ENCODE assay signal across 12 mouse cellular contexts in genomic region chr1:165585389-165586104, GRCm38 (mm10). TPM values are rescaled to one million over a fixed set of nuclear protein-coding genes. Genes with fewer than 3 reads are reported as not detected.
DNase-seq lines count a peak whose midpoint lies in the region; ATAC-seq lines count a peak whose summit lies in the region.
"Had no signal": no experiment of that assay in that cellular context is flagged by ENCODE, and none has a peak within 500 bp of the region (broad histone marks: within the 10 kb centered on the region; RNA-seq: fewer than 3 reads in every experiment).

No protein-coding gene starts in this region.

- WGBS in hindbrain, embryonic 13.5 days = 74% methylated on average over 14 of the region's 14 CpGs
- WGBS in hindbrain, embryonic 16.5 days = 73% methylated on average over 14 of the region's 14 CpGs
- 51% methylated on average over 14 of the region's 14 CpGs for WGBS in heart, embryonic 11.5 days (ENCODE audit: insufficient replicate concordance)
- WGBS in stomach, embryonic 16.5 days = 60% methylated on average over 14 of the region's 14 CpGs

- H3K27ac ChIP-seq in hindbrain, embryonic 13.5 days = peak overlapping the region; percentile 18; the same call in 1 of the 2 replicates
- no peak overlapping the region for H3K27ac ChIP-seq in hindbrain, embryonic 16.5 days (ENCODE audit: low read depth, low read length)
- H3K27ac ChIP-seq in heart, embryonic 11.5 days (ENCODE audit: low read depth, low read length) = peak overlapping the region; percentile 73
- H3K27ac ChIP-seq in stomach, embryonic 16.5 days (ENCODE audit: low read length) = peak overlapping the region; percentile 56

- H3K4me2 ChIP-seq in hindbrain, embryonic 13.5 days = no peak overlapping the region
- no peak overlapping the region for H3K4me2 ChIP-seq in hindbrain, embryonic 16.5 days (ENCODE audit: low read length)
- H3K4me2 ChIP-seq in heart, embryonic 11.5 days = peak overlapping the region; percentile 22; the same call in 1 of the 2 replicates
- no peak overlapping the region for H3K4me2 ChIP-seq in stomach, embryonic 16.5 days (ENCODE audit: low read depth, low read length)

- H3K36me3 ChIP-seq in hindbrain, embryonic 13.5 days = 0 out of 2 replicates have a peak, but pooled peaks cover under 1% of the 10 kb centered on the region
- H3K36me3 ChIP-seq in hindbrain, embryonic 16.5 days (ENCODE audit: control insufficient read depth, insufficient read depth, low read length) = 0 out of 2 replicates have a peak, but pooled peaks cover 2% of the 10 kb centered on the region
- H3K36me3 ChIP-seq in heart, embryonic 11.5 days (ENCODE audit: control insufficient read depth, insufficient read depth, low read length) = no peaks in the 10 kb centered on the region
- no peaks in the 10 kb centered on the region for H3K36me3 ChIP-seq in stomach, embryonic 16.5 days (ENCODE audit: control insufficient read depth, insufficient read depth, low read length)

- peaks cover 4% of the 10 kb centered on the region; the same call in 1 of the 2 replicates for H3K4me1 ChIP-seq in hindbrain, embryonic 13.5 days (replicated peaks)
- H3K4me1 ChIP-seq in hindbrain, embryonic 16.5 days (ENCODE audit: control insufficient read depth, insufficient read depth, low read depth, low read length) = peaks cover 5% of the 10 kb centered on the region
- H3K4me1 ChIP-seq in heart, embryonic 11.5 days (ENCODE audit: control insufficient read depth, insufficient read depth, low read length) = peaks cover 22% of the 10 kb centered on the region
- peaks cover 28% of the 10 kb centered on the region for H3K4me1 ChIP-seq in stomach, embryonic 16.5 days (ENCODE audit: control insufficient read depth, insufficient read depth, low read length)

- no peak overlapping the region for H3K4me3 ChIP-seq in hindbrain, embryonic 13.5 days
- H3K4me3 ChIP-seq in hindbrain, embryonic 16.5 days (ENCODE audit: low read length) = no peak overlapping the region
- no peak overlapping the region for H3K4me3 ChIP-seq in heart, embryonic 11.5 days (ENCODE audit: low read depth, low read length)
- H3K4me3 ChIP-seq in stomach, embryonic 16.5 days (replicated peaks; ENCODE audit: low read length) = no peak overlapping the region
- H3K4me3 ChIP-seq: megakaryocyte, embryonic 14.5 days had no signal

- no peaks in the 10 kb centered on the region for H3K27me3 ChIP-seq in hindbrain, embryonic 13.5 days
- H3K27me3 ChIP-seq in hindbrain, embryonic 16.5 days (replicated peaks; ENCODE audit: control insufficient read depth, insufficient read depth, low read length) = no peaks in the 10 kb centered on the region
- no peaks in the 10 kb centered on the region for H3K27me3 ChIP-seq in heart, embryonic 11.5 days (ENCODE audit: control insufficient read depth, insufficient read depth, low read length)
- no peaks in the 10 kb centered on the region for H3K27me3 ChIP-seq in stomach, embryonic 16.5 days (ENCODE audit: control insufficient read depth, insufficient read depth, low read length)

- no peaks in the 10 kb centered on the region for H3K9me3 ChIP-seq in hindbrain, embryonic 13.5 days
- H3K9me3 ChIP-seq in hindbrain, embryonic 16.5 days (ENCODE audit: control insufficient read depth, low read length) = no peaks in the 10 kb centered on the region
- no peaks in the 10 kb centered on the region for H3K9me3 ChIP-seq in heart, embryonic 11.5 days (replicated peaks; ENCODE audit: control insufficient read depth, low read length)
- H3K9me3 ChIP-seq in stomach, embryonic 16.5 days (replicated peaks; ENCODE audit: control insufficient read depth, low read length) = no peaks in the 10 kb centered on the region
- H3K9me3 ChIP-seq: megakaryocyte, embryonic 14.5 days had no signal

- H3K9ac ChIP-seq in hindbrain, embryonic 13.5 days = no peak overlapping the region
- no peak overlapping the region for H3K9ac ChIP-seq in hindbrain, embryonic 16.5 days (ENCODE audit: low read depth, low read length)
- H3K9ac ChIP-seq in heart, embryonic 11.5 days (ENCODE audit: low read depth, low read length) = no peak overlapping the region
- peak overlapping the region; percentile 29; the same call in 1 of the 2 replicates for H3K9ac ChIP-seq in stomach, embryonic 16.5 days (ENCODE audit: low read length)

- no peak for ATAC-seq in hindbrain, embryonic 13.5 days (ENCODE audit: low FRiP score)
- no peak for ATAC-seq in hindbrain, embryonic 16.5 days
- no peak for ATAC-seq in heart, embryonic 11.5 days (replicated peaks; ENCODE audit: insufficient number of reproducible peaks, low FRiP score, low TSS enrichment)
- no peak for ATAC-seq in stomach, embryonic 16.5 days (ENCODE audit: insufficient read depth, low FRiP score)
- ATAC-seq: forebrain, embryonic 14.5 days had no signal

- DNase-seq in lung, postnatal 10 days = peak; percentile 33
- no peak for DNase-seq in lung, adult 18-20 months
- no peak for DNase-seq in thymus, postnatal 4 days
- no peak for DNase-seq in neural tube, embryonic 10.5 days (ENCODE audit: extremely low spot score, low spot score)
- DNase-seq: adrenal gland, postnatal 10 days; thymus, postnatal 36 days had no signal

RNA-seq across cellular contexts. Expression of gene Mpzl1, which starts 48.8 kb away (rescaled TPM):
- polyA plus RNA-seq in hindbrain, embryonic 13.5 days (2015; fragmentation: Nextera tagmentation; extraction: Ambion mirVana) = 151 and 157 TPM in 2 replicates
- polyA plus RNA-seq in hindbrain, embryonic 16.5 days (2015; fragmentation: Nextera tagmentation; extraction: Ambion mirVana) = 163 and 169 TPM in 2 replicates
- 129 and 143 TPM in 2 replicates for polyA plus RNA-seq in heart, embryonic 11.5 days (2014; fragmentation: Nextera tagmentation; extraction: Ambion mirVana)
- polyA plus RNA-seq in stomach, embryonic 16.5 days (2015; fragmentation: Nextera tagmentation; extraction: Ambion mirVana) = 140 and 149 TPM in 2 replicates
